Mouse (Mus musculus) colon, adult 2 months (tissue): ENCODE data around the gene Olfr1080. TPM values are rescaled to one million over a fixed set of nuclear protein-coding genes. Genes with fewer than 3 reads are reported as not detected.

Experiments
- polyA plus RNA-seq: library from polyadenylated mRNA; depleted of rRNA; stranded (reverse); fragments of >200 nt; gene quantifications from 2 replicates; pipeline ENCODE4 v1.2.3, GENCODE M21; 2012; rRNA removed

Olfr1080 gene
- not detected in 2 replicates for polyA plus RNA-seq

DNA sequence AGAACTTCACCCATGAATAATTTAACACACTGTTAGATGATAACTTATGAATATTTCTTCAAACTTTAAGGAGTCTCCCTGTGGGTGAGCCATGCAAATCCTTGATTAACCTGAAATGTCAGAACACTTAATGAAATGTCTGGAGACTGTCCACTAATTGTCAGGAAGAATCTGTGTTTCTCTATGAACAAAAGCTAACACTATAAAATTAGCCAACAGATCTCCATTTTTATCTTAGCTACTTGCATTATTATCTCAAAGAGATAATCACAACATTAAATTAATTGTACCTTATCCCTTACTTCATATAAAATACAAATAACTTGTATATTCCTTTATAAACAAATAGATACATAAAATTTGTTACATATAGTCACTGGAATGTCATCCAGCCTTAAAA lies at the start of gene Olfr1080:
Gene Olfr1080 (minus strand): TSS at position 101 of the 400 bp plus-strand sequence.

GRCm38 (mm10) chr2:86598866-86599265 lies 40.8 kb upstream of the Olfr1080 start, which contains the start of gene Olfr1082:
TSS of gene Olfr1082 (minus strand) at chr2:86598966.

DNA sequence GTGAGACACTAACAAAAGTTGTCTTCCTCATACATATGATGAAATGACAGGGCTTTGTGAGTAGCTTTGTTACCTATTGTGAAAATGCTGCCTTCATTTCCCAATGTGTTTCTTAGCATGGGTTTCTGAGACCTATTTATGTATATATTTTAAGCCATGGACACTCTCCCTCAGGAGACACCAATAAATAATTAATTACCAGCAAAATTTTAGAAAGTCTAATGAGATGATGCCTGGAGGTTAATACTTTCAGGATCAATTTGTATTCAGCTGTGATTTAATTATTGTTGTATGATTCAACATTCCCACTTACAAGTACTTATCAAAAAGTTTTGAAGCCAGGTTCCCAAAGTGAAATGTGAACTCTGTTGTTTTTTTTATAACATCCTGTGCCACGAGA lies 15.7 kb downstream of the Olfr1080 start, which contains the start of gene Olfr1079:
Gene Olfr1079 (minus strand): TSS at position 101 of the 400 bp plus-strand sequence.

GRCm38 (mm10) chr2:86508161-86508560 lies 49.9 kb downstream of the Olfr1080 start, which contains the start of gene Olfr1076:
TSS of gene Olfr1076 (plus strand) at chr2:86508461.

Other genes with a start within 250 kb of the Olfr1080 start
- not detected in 2 replicates for gene Olfr1053, start 243.0 kb downstream of the Olfr1080 start, polyA plus RNA-seq
- gene Olfr1054, start 222.8 kb downstream of the Olfr1080 start, polyA plus RNA-seq, result not detected in 2 replicates
- not detected in 2 replicates for gene Olfr1055, start 208.0 kb downstream of the Olfr1080 start, polyA plus RNA-seq
- gene Olfr1056, start 195.8 kb downstream of the Olfr1080 start, polyA plus RNA-seq, result not detected in 2 replicates
- not detected in 2 replicates for gene Olfr1057, start 179.8 kb downstream of the Olfr1080 start, polyA plus RNA-seq
- not detected in 2 replicates for gene Olfr1058, start 169.7 kb downstream of the Olfr1080 start, polyA plus RNA-seq
- gene Olfr1061, start 144.2 kb downstream of the Olfr1080 start, polyA plus RNA-seq, result not detected in 2 replicates
- not detected in 2 replicates for gene Olfr1062, start 131.5 kb downstream of the Olfr1080 start, polyA plus RNA-seq
- gene Olfr1065, start 107.6 kb downstream of the Olfr1080 start, polyA plus RNA-seq, result not detected in 2 replicates
- gene Olfr1066, start 102.0 kb downstream of the Olfr1080 start, polyA plus RNA-seq, result not detected in 2 replicates
- gene Olfr228, start 70.8 kb downstream of the Olfr1080 start, polyA plus RNA-seq, result not detected in 2 replicates
- not detected in 2 replicates for gene Olfr1076, start 49.8 kb downstream of the Olfr1080 start, polyA plus RNA-seq
- gene Olfr1079, start 15.8 kb downstream of the Olfr1080 start, polyA plus RNA-seq, result not detected in 2 replicates
- not detected in 2 replicates for gene Olfr1082, start 40.7 kb upstream of the Olfr1080 start, polyA plus RNA-seq
- gene Olfr1084, start 81.5 kb upstream of the Olfr1080 start, polyA plus RNA-seq, result not detected in 2 replicates
- not detected in 2 replicates for gene Olfr1085, start 103.8 kb upstream of the Olfr1080 start, polyA plus RNA-seq
- not detected in 2 replicates for gene Olfr1086, start 121.9 kb upstream of the Olfr1080 start, polyA plus RNA-seq
- gene Olfr1087, start 140.2 kb upstream of the Olfr1080 start, polyA plus RNA-seq, result not detected in 2 replicates
- gene Olfr1089, start 175.5 kb upstream of the Olfr1080 start, polyA plus RNA-seq, result not detected in 2 replicates
- gene Olfr1090, start 200.8 kb upstream of the Olfr1080 start, polyA plus RNA-seq, result not detected in 2 replicates
- not detected in 2 replicates for gene Olfr1093, start 224.2 kb upstream of the Olfr1080 start, polyA plus RNA-seq